Mouse (Mus musculus) CD4-positive, CD25-positive, alpha-beta regulatory T cell, adult 2 months (primary cell): ENCODE results near the gene Rgs17.

Experiments used
- DNase-seq: peaks from one replicate; pipeline ENCODE4 v3.0.0-alpha.2; 2012; ENCODE audit warnings: low read depth, low spot score

The Rgs17 gene

GRCm38 (mm10) chr10:5824779-5825178, 97.4 kb downstream of the Rgs17 start:
- DNase-seq = peak; percentile 84

GRCm38 (mm10) chr10:5823740-5824491, 98.3 kb downstream of the Rgs17 start, which contains the start of gene Mtrf1l:
TSS of gene Mtrf1l (minus strand) at chr10:5823910.
- peak; percentile 98 for DNase-seq

GRCm38 (mm10) chr10:5823291-5823739, 98.9 kb downstream of the Rgs17 start:
- no peak for DNase-seq

- no peak for DNase-seq
Observed at GRCm38 (mm10) chr10:5818772-5819171, 103.4 kb downstream of the Rgs17 start.

- no peak for DNase-seq
Observed at GRCm38 (mm10) chr10:5815968-5816367, 106.2 kb downstream of the Rgs17 start.

GRCm38 (mm10) chr10:5813724-5814123, 108.5 kb downstream of the Rgs17 start:
- no peak for DNase-seq

GRCm38 (mm10) chr10:5807683-5808082, 114.5 kb downstream of the Rgs17 start:
- DNase-seq = no peak

GRCm38 (mm10) chr10:5806996-5807395, 115.2 kb downstream of the Rgs17 start:
- DNase-seq = no peak

- DNase-seq = no peak
Observed at GRCm38 (mm10) chr10:5806416-5806815, 115.8 kb downstream of the Rgs17 start.

GRCm38 (mm10) chr10:5805731-5806307, 116.4 kb downstream of the Rgs17 start:
- DNase-seq = peak; percentile 98

- peak; percentile 99 for DNase-seq
Observed at GRCm38 (mm10) chr10:5805243-5805730, 116.9 kb downstream of the Rgs17 start, which contains the start of gene Fbxo5. TSS of gene Fbxo5 (minus strand) at chr10:5805600.

GRCm38 (mm10) chr10:5804691-5805156, 117.5 kb downstream of the Rgs17 start:
- no peak for DNase-seq

GRCm38 (mm10) chr10:5803739-5804138, 118.5 kb downstream of the Rgs17 start:
- no peak for DNase-seq

GRCm38 (mm10) chr10:5802866-5803265, 119.3 kb downstream of the Rgs17 start:
- peak; percentile 10 for DNase-seq

GRCm38 (mm10) chr10:5800490-5800889, 121.7 kb downstream of the Rgs17 start:
- DNase-seq = peak; percentile 64

GRCm38 (mm10) chr10:5798069-5798468, 124.1 kb downstream of the Rgs17 start:
- no peak for DNase-seq

- DNase-seq = peak; percentile 55
Observed at GRCm38 (mm10) chr10:5790657-5791056, 131.5 kb downstream of the Rgs17 start.

GRCm38 (mm10) chr10:5786923-5787322, 135.3 kb downstream of the Rgs17 start:
- DNase-seq = peak; percentile 47
